Mouse (Mus musculus) urinary bladder, postnatal 14 days (tissue): ENCODE results near the gene Adh7.

Source experiments
- DNase-seq: peaks from one replicate; pipeline ENCODE4 v3.0.0; 2021; ENCODE audit warnings: low spot score

The Adh7 gene

GRCm38 (mm10) chr3:138254205-138254604 lies 36.6 kb downstream of the Adh7 start:
- DNase-seq, result no peak

GRCm38 (mm10) chr3:138255366-138255765 lies 37.8 kb downstream of the Adh7 start:
- DNase-seq, result peak; percentile 48

GRCm38 (mm10) chr3:138255780-138256550 lies 38.4 kb downstream of the Adh7 start:
- DNase-seq, result peak; percentile 61

- no peak for DNase-seq
Measured at GRCm38 (mm10) chr3:138260721-138261669, 43.4 kb downstream of the Adh7 start, which contains the start of gene Adh1. Adh1 (plus strand) TSS chr3:138260991.

- no peak for DNase-seq
Measured at GRCm38 (mm10) chr3:138262568-138262967, 45.0 kb downstream of the Adh7 start.

- DNase-seq, result no peak
Measured at GRCm38 (mm10) chr3:138263154-138263930, 45.8 kb downstream of the Adh7 start.

- DNase-seq, result no peak
Measured at GRCm38 (mm10) chr3:138264648-138265047, 47.1 kb downstream of the Adh7 start.

GRCm38 (mm10) chr3:138270507-138270906 lies 52.9 kb downstream of the Adh7 start:
- DNase-seq, result peak; percentile 18

- no peak for DNase-seq
Measured at GRCm38 (mm10) chr3:138271297-138271696, 53.7 kb downstream of the Adh7 start.

- no peak for DNase-seq
Measured at GRCm38 (mm10) chr3:138273080-138273479, 55.5 kb downstream of the Adh7 start.

GRCm38 (mm10) chr3:138275100-138275499 lies 57.5 kb downstream of the Adh7 start:
- no peak for DNase-seq

GRCm38 (mm10) chr3:138282556-138282955 lies 65.0 kb downstream of the Adh7 start:
- DNase-seq, result no peak
